Mouse (Mus musculus) CD4-positive helper T cell, adult 2 months (primary cell): ENCODE measurements around the gene Dusp18.
"Not testable (repeated sequence)": the region's sequence is repeated elsewhere in the genome, so short reads cannot be mapped to it uniquely, and the experiment has no call there.

ENCODE experiments used
- DNase-seq: peaks from one replicate; pipeline ENCODE4 v3.0.0-alpha.2; 2012; ENCODE audit warnings: low read depth, missing footprints, low spot score

Gene Dusp18

GRCm38 (mm10) chr11:3893970-3894369 lies 1.1 kb upstream of the Dusp18 start:
- DNase-seq: no peak

- DNase-seq: no peak
Observed at GRCm38 (mm10) chr11:3895458-3895857, 418 bp downstream of the Dusp18 start.

- DNase-seq: no peak
Observed at GRCm38 (mm10) chr11:3895933-3896332, 893 bp downstream of the Dusp18 start.

- DNase-seq: no peak
Observed at GRCm38 (mm10) chr11:3900296-3900695, 5.3 kb downstream of the Dusp18 start.

- DNase-seq: no peak
Observed at GRCm38 (mm10) chr11:3902516-3902915, 7.5 kb downstream of the Dusp18 start.

GRCm38 (mm10) chr11:3903046-3903445 lies 8.0 kb downstream of the Dusp18 start:
- no peak for DNase-seq

GRCm38 (mm10) chr11:3904673-3905072 lies 9.6 kb downstream of the Dusp18 start:
- no peak for DNase-seq

- DNase-seq: no peak
Observed at GRCm38 (mm10) chr11:3905446-3905845, 10.4 kb downstream of the Dusp18 start.

- no peak for DNase-seq
Observed at GRCm38 (mm10) chr11:3909236-3909635, 14.2 kb downstream of the Dusp18 start.

- DNase-seq: no peak
Observed at GRCm38 (mm10) chr11:3910513-3911310, 15.7 kb downstream of the Dusp18 start.

- DNase-seq: not testable (repeated sequence)
Observed at GRCm38 (mm10) chr11:3911440-3911839, 16.4 kb downstream of the Dusp18 start.

GRCm38 (mm10) chr11:3912100-3912874 lies 17.2 kb downstream of the Dusp18 start:
- DNase-seq: no peak

GRCm38 (mm10) chr11:3912875-3913271 lies 17.8 kb downstream of the Dusp18 start:
- DNase-seq: no peak

GRCm38 (mm10) chr11:3913316-3914108 lies 18.5 kb downstream of the Dusp18 start:
- peak; percentile 86 for DNase-seq

- DNase-seq: peak; percentile 76
Observed at GRCm38 (mm10) chr11:3914109-3914840, 19.2 kb downstream of the Dusp18 start, which contains the start of gene Slc35e4. Gene Slc35e4, minus strand, starts transcription at chr11:3914664.

- DNase-seq: peak; percentile 41
Observed at GRCm38 (mm10) chr11:3918738-3919137, 23.7 kb downstream of the Dusp18 start.

GRCm38 (mm10) chr11:3920476-3920875 lies 25.4 kb downstream of the Dusp18 start:
- no peak for DNase-seq

GRCm38 (mm10) chr11:3921281-3921850 lies 26.3 kb downstream of the Dusp18 start:
- DNase-seq: peak; percentile 53

GRCm38 (mm10) chr11:3922115-3922514 lies 27.1 kb downstream of the Dusp18 start:
- no peak for DNase-seq

- no peak for DNase-seq
Observed at GRCm38 (mm10) chr11:3922731-3923130, 27.7 kb downstream of the Dusp18 start.

- no peak for DNase-seq
Observed at GRCm38 (mm10) chr11:3925916-3926315, 30.9 kb downstream of the Dusp18 start.
